Mouse (Mus musculus): Measurements from ENCODE around the gene Mylk.

GRCm38 (mm10) chr16:34861744-34862365 is 116.8 kb downstream of the Mylk start:
- TF ChIP-seq CTCF (IDR thresholded peaks at IDR 0.05; ENCODE audit: control insufficient read depth, insufficient read depth, insufficient read length) (no peak), CEBPB (IDR thresholded peaks at IDR 0.05; ENCODE audit: low read depth) (no peak), FOSL1 (IDR thresholded peaks at IDR 0.05; ENCODE audit: insufficient read depth, low read length, poor library complexity, severe bottlenecking) (no peak)
